ENCODE assay signal across 26 mouse cellular contexts in the genomic region with DNA sequence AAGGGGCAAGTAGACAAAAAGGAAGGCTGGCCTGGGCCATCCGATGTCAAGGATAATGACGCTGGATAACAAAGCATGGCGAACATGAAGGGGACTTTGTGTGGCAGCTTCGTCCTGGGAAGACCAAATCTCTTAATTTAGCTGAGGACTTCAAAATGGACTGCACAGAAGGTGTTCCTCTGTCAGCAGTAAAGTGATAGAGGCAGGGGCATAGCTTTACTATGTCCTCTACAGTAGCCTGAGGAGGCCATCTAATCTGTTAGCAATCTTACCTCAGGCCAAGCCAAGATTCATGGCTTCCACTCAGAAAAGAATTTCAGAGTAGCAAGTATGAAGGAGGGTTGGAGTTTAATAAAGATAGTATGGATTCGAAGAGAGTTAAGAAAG.
DNase-seq lines count a peak whose midpoint lies in the region; ATAC-seq and TF ChIP-seq lines count a peak whose summit lies in the region.
"Had no signal": no experiment of that assay in that cellular context is flagged by ENCODE, and none has a peak within 500 bp of the region (broad histone marks: within the 10 kb centered on the region; RNA-seq: fewer than 3 reads in every experiment).

No protein-coding gene starts in this region.

- ATAC-seq in forebrain, postnatal 0 days: no peak; the same call in 1 of the 2 replicates
- ATAC-seq in forebrain, embryonic 11.5 days (replicated peaks; ENCODE audit: low FRiP score): no peak; the same call in 1 of the 2 replicates
- ATAC-seq in hindbrain, embryonic 14.5 days (ENCODE audit: low FRiP score): no peak
- ATAC-seq in hindbrain, embryonic 16.5 days: no peak
- ATAC-seq in midbrain, embryonic 15.5 days (replicated peaks): peak; percentile 37; the same call in 1 of the 2 replicates
- ATAC-seq in granulocyte monocyte progenitor cell, adult 5-6 weeks (replicated peaks; ENCODE audit: poor library complexity, severe bottlenecking): no peak
- ATAC-seq: CD4-positive, CD25-positive, alpha-beta regulatory T cell, adult 4 months; intestine, postnatal 0 days had no signal

- no peak for DNase-seq in forebrain, postnatal 0 days
- no peak for DNase-seq in forebrain, embryonic 11.5 days (ENCODE audit: low spot score)
- DNase-seq in hindbrain, embryonic 14.5 days (ENCODE audit: low spot score): no peak
- no peak for DNase-seq in embryo, embryonic 11 days
- DNase-seq: adrenal gland, postnatal 14 days; cerebellum, adult 11 months; cerebellum, adult 9-10 months; cerebellum, postnatal 36 days; heart, postnatal 14 days; kidney, adult 9 months; kidney, postnatal 10 days; layer of hippocampus, adult 9-11 months; right cerebral cortex, adult 18-20 months; right cerebral cortex, postnatal 4 days; thymus, adult 18-20 months; thymus, postnatal 25 days had no signal

- no peak overlapping the region for H3K4me3 ChIP-seq in forebrain, postnatal 0 days (ENCODE audit: low read depth, low read length)
- H3K4me3 ChIP-seq in forebrain, embryonic 11.5 days (ENCODE audit: low read depth, low read length): no peak overlapping the region
- H3K4me3 ChIP-seq in hindbrain, embryonic 14.5 days (replicated peaks; ENCODE audit: low read length): no peak overlapping the region
- H3K4me3 ChIP-seq in hindbrain, embryonic 16.5 days (ENCODE audit: low read length): no peak overlapping the region
- no peak overlapping the region for H3K4me3 ChIP-seq in midbrain, embryonic 15.5 days
- H3K4me3 ChIP-seq: embryonic facial prominence, embryonic 12.5 days; limb, embryonic 13.5 days; lung, embryonic 15.5 days had no signal

- no peaks in the 10 kb centered on the region for H3K9me3 ChIP-seq in forebrain, postnatal 0 days (ENCODE audit: low read length)
- no peaks in the 10 kb centered on the region for H3K9me3 ChIP-seq in forebrain, embryonic 11.5 days (ENCODE audit: control insufficient read depth, low read length)
- no peaks in the 10 kb centered on the region for H3K9me3 ChIP-seq in hindbrain, embryonic 14.5 days (ENCODE audit: control insufficient read depth, low read length)
- no peaks in the 10 kb centered on the region for H3K9me3 ChIP-seq in hindbrain, embryonic 16.5 days (ENCODE audit: control insufficient read depth, low read length)
- no peaks in the 10 kb centered on the region for H3K9me3 ChIP-seq in midbrain, embryonic 15.5 days
- H3K9me3 ChIP-seq: embryonic facial prominence, embryonic 12.5 days; limb, embryonic 13.5 days; lung, embryonic 15.5 days had no signal

- H3K4me1 ChIP-seq in forebrain, postnatal 0 days (ENCODE audit: insufficient read depth): 0 out of 2 replicates have a peak, but pooled peaks cover 7% of the 10 kb centered on the region
- no peaks in the 10 kb centered on the region for H3K4me1 ChIP-seq in forebrain, embryonic 11.5 days (replicated peaks; ENCODE audit: control insufficient read depth, insufficient read depth, low read length)
- no peaks in the 10 kb centered on the region for H3K4me1 ChIP-seq in hindbrain, embryonic 14.5 days (replicated peaks; ENCODE audit: control insufficient read depth, insufficient read depth, low read length)
- no peaks in the 10 kb centered on the region; the same call in 1 of the 2 replicates for H3K4me1 ChIP-seq in hindbrain, embryonic 16.5 days (ENCODE audit: control insufficient read depth, insufficient read depth, low read depth, low read length)
- H3K4me1 ChIP-seq in midbrain, embryonic 15.5 days: peaks cover 14% of the 10 kb centered on the region
- H3K4me1 ChIP-seq: embryonic facial prominence, embryonic 12.5 days; limb, embryonic 13.5 days; lung, embryonic 15.5 days had no signal

- H3K27me3 ChIP-seq in forebrain, postnatal 0 days (ENCODE audit: insufficient read depth, low read length): no peaks in the 10 kb centered on the region
- no peaks in the 10 kb centered on the region for H3K27me3 ChIP-seq in forebrain, embryonic 11.5 days (ENCODE audit: control insufficient read depth, insufficient read depth, low read length)
- no peaks in the 10 kb centered on the region for H3K27me3 ChIP-seq in hindbrain, embryonic 14.5 days (ENCODE audit: control insufficient read depth, insufficient read depth, low read length)
- no peaks in the 10 kb centered on the region for H3K27me3 ChIP-seq in hindbrain, embryonic 16.5 days (replicated peaks; ENCODE audit: control insufficient read depth, insufficient read depth, low read length)
- H3K27me3 ChIP-seq in midbrain, embryonic 15.5 days (replicated peaks): no peaks in the 10 kb centered on the region
- H3K27me3 ChIP-seq: embryonic facial prominence, embryonic 12.5 days; limb, embryonic 13.5 days; lung, embryonic 15.5 days had no signal

- 35% methylated on average over 5 of the region's 5 CpGs for WGBS in forebrain, postnatal 0 days
- 40% methylated on average over 5 of the region's 5 CpGs for WGBS in forebrain, embryonic 11.5 days
- 29% methylated on average over 5 of the region's 5 CpGs for WGBS in hindbrain, embryonic 14.5 days
- 34% methylated on average over 5 of the region's 5 CpGs for WGBS in hindbrain, embryonic 16.5 days
- 29% methylated on average over 5 of the region's 5 CpGs for WGBS in midbrain, embryonic 15.5 days

- no peaks in the 10 kb centered on the region for H3K36me3 ChIP-seq in forebrain, postnatal 0 days (ENCODE audit: insufficient read depth)
- H3K36me3 ChIP-seq in forebrain, embryonic 11.5 days (ENCODE audit: control insufficient read depth, insufficient read depth, low read length): no peaks in the 10 kb centered on the region
- no peaks in the 10 kb centered on the region for H3K36me3 ChIP-seq in hindbrain, embryonic 14.5 days (replicated peaks; ENCODE audit: control insufficient read depth, insufficient read depth)
- H3K36me3 ChIP-seq in hindbrain, embryonic 16.5 days (ENCODE audit: control insufficient read depth, insufficient read depth, low read length): no peaks in the 10 kb centered on the region
- no peaks in the 10 kb centered on the region for H3K36me3 ChIP-seq in midbrain, embryonic 15.5 days (replicated peaks)
- H3K36me3 ChIP-seq: embryonic facial prominence, embryonic 12.5 days; limb, embryonic 13.5 days; lung, embryonic 15.5 days had no signal

- peak overlapping the region; percentile 51 for H3K27ac ChIP-seq in forebrain, postnatal 0 days (ENCODE audit: low read depth, low read length)
- H3K27ac ChIP-seq in forebrain, embryonic 11.5 days (ENCODE audit: low read depth, low read length): no peak overlapping the region
- peak overlapping the region; percentile 73 for H3K27ac ChIP-seq in hindbrain, embryonic 14.5 days
- peak overlapping the region; percentile 34; the same call in 1 of the 2 replicates for H3K27ac ChIP-seq in hindbrain, embryonic 16.5 days (ENCODE audit: low read depth, low read length)
- peak overlapping the region; percentile 83 for H3K27ac ChIP-seq in midbrain, embryonic 15.5 days
- H3K27ac ChIP-seq: embryonic facial prominence, embryonic 12.5 days; limb, embryonic 13.5 days; lung, embryonic 15.5 days; stomach, postnatal 0 days had no signal

- no peak overlapping the region for H3K4me2 ChIP-seq in forebrain, postnatal 0 days (ENCODE audit: low read depth)
- no peak overlapping the region for H3K4me2 ChIP-seq in forebrain, embryonic 11.5 days (ENCODE audit: low read depth, low read length, severe bottlenecking)
- no peak overlapping the region for H3K4me2 ChIP-seq in hindbrain, embryonic 14.5 days (replicated peaks)
- H3K4me2 ChIP-seq in hindbrain, embryonic 16.5 days (ENCODE audit: low read length): no peak overlapping the region
- peak overlapping the region; percentile 13; the same call in 1 of the 2 replicates for H3K4me2 ChIP-seq in midbrain, embryonic 15.5 days
- H3K4me2 ChIP-seq: embryonic facial prominence, embryonic 12.5 days; limb, embryonic 13.5 days; liver, embryonic 11.5 days; lung, embryonic 15.5 days had no signal

- no peak for TF ChIP-seq CTCF in forebrain, postnatal 0 days (IDR thresholded peaks at IDR 0.05; ENCODE audit: low read depth)

- H3K9ac ChIP-seq in forebrain, postnatal 0 days: no peak overlapping the region
- H3K9ac ChIP-seq in forebrain, embryonic 11.5 days (ENCODE audit: low read length): no peak overlapping the region
- H3K9ac ChIP-seq in hindbrain, embryonic 14.5 days: no peak overlapping the region
- peak overlapping the region; percentile 5; the same call in 1 of the 2 replicates for H3K9ac ChIP-seq in hindbrain, embryonic 16.5 days (ENCODE audit: low read depth, low read length)
- H3K9ac ChIP-seq in midbrain, embryonic 15.5 days: no peak overlapping the region
- H3K9ac ChIP-seq: embryonic facial prominence, embryonic 12.5 days; limb, embryonic 13.5 days; lung, embryonic 15.5 days had no signal
